Mouse (Mus musculus) embryonic fibroblast, embryonic 13.5 days (primary cell): ENCODE results near the gene Oard1.

Experiments
- CTCF ChIP-seq: IDR thresholded peaks from 2 replicates; pipeline ENCODE4 v1.5.1; 2011; ENCODE audit warnings: mild to moderate bottlenecking, control low read depth, low read length, moderate library complexity, borderline replicate concordance; ENCODE audit not compliant: insufficient read depth
- POLR2A ChIP-seq: IDR thresholded peaks from 2 replicates; pipeline ENCODE4 v1.6.1; 2011; ENCODE audit warnings: low read depth, mild to moderate bottlenecking, control low read depth, low read length, moderate library complexity

GRCm38 (mm10) chr17:48418174-48418573, 8.4 kb downstream of the Oard1 start:
- no peak for TF ChIP-seq CTCF
- TF ChIP-seq POLR2A: no peak
